Mouse (Mus musculus) T-helper 2 cell (primary cell): ENCODE data around the gene Ccnj.

Experiments used
- in situ Hi-C: fragments of 300-600 bp; cut with MboI, MseI; formaldehyde crosslinking; loops from one replicate; pipeline ENCODE4 v1.15.1; 2025; ENCODE audit warnings: high pct_unique_total_duplicates

Ccnj gene

GRCm38 (mm10) chr19:40830703-40831415, at the start of gene Ccnj:
Ccnj (plus strand) TSS chr19:40831279.
- in situ Hi-C loops = no loop called here

DNA sequence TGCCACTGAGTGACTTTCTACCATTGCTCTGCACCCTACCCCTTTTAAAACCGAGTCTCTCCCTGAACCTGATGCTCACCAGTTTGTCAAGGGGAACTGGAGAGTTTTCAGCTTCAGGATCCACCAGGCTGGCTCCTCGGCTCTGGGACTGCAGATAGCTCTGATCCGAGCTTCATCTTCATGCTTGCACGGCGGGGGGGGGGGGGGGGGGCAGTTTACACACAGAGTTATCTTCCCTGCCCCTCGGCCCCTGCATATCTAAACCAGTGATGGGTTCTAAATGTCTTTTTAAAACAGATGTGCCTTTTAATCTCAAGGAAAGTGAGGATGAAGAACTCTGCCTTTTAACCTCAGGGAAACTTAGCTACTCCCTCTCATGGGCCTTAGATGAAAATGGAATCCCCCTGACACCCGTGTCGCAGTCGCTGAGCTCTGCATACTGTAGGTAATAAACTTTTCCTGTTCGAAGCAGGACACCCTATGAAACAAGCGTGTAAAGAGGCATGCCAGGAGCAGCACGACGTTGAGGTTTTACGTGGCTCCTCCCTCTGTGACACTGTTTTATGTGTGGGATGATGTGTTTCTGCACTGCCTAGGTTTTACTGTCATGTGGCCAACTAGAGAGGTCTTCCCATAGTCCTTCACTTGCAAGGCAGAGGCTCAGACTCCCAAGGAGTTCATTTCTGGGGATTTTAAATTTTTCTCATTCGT, 42.9 kb upstream of the Ccnj start:
- in situ Hi-C loops = no loop called here

DNA sequence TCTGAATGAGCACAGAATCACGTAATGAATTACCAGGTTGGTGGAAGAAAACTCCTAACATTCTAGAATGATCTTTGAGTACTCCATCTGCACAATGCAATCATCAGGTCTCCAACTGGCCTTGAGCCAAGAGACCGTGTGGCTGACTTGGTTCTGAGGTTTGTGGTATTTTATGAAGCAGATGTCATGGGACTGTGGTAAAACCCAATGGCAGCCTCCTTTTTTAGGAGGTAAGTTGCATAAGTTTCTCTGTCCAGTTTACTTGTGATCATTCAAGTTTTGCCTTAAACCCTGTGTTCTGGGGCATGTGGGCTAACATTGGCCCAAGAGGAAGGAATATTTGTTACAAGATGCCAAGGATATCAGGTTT, 42.4 kb upstream of the Ccnj start:
- in situ Hi-C loops = no loop called here

- in situ Hi-C loops = no loop called here
Measured at GRCm38 (mm10) chr19:40805176-40805737, 25.8 kb upstream of the Ccnj start.

DNA sequence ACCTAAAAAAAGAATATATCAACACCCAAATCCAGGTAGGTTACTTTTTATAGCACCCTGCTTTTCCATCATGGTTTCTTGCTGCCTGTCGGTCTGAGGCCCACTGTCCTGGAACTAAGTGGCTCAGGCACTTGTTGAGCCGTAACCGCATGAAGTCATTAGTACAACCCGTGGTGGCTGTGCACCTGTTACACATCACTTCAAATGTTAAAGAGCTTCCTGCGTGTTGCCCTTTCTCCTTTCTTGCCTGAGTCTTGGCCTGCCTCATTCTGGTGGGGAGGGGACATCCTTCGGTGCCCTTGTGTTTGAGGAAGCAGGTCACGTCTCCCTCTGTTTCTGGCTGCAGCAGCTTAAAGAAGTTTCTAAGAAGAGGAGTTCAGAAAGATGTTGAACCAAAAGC, 21.2 kb upstream of the Ccnj start:
- in situ Hi-C loops = no loop called here

- in situ Hi-C loops = no loop called here
Measured at GRCm38 (mm10) chr19:40811840-40812239, 19.2 kb upstream of the Ccnj start.

GRCm38 (mm10) chr19:40812778-40813177, 18.3 kb upstream of the Ccnj start:
- in situ Hi-C loops = no loop called here

GRCm38 (mm10) chr19:40813385-40813784, 17.7 kb upstream of the Ccnj start:
- in situ Hi-C loops = no loop called here

- in situ Hi-C loops = no loop called here
Measured at GRCm38 (mm10) chr19:40815645-40816183, 15.4 kb upstream of the Ccnj start.

DNA sequence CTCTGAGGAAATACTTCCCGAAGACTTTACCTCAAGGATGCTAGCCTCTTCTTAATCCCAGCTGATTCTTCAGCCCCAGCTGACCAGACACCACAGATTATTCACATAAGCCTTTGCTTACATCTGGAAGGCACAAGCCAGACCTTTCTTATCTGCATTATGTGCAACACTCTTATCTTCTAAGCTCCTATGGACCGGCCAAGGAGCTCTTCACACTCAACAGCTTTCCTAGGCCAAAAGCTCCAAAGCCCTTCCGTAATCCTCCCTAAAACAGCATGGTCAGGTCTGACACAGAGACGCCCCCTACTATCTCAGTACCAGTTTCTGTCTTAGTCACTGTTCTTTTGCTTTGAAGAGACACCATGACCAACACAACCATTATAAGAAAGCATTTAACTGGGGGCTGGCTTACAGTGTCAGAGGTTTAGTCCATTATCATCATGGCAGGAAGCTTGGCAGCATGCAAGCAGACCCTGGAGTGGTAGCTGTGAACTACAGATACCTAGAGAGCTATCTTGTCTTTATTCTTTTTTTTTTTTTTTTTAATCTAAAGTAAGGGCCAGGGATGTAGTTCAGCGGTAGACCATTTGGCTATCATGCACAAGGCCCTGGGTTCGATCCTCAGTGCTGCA, 13.1 kb upstream of the Ccnj start:
- in situ Hi-C loops = no loop called here

GRCm38 (mm10) chr19:40818764-40819163, 12.3 kb upstream of the Ccnj start:
- in situ Hi-C loops = no loop called here

- in situ Hi-C loops = no loop called here
Measured at GRCm38 (mm10) chr19:40821306-40821825, 9.7 kb upstream of the Ccnj start.

DNA sequence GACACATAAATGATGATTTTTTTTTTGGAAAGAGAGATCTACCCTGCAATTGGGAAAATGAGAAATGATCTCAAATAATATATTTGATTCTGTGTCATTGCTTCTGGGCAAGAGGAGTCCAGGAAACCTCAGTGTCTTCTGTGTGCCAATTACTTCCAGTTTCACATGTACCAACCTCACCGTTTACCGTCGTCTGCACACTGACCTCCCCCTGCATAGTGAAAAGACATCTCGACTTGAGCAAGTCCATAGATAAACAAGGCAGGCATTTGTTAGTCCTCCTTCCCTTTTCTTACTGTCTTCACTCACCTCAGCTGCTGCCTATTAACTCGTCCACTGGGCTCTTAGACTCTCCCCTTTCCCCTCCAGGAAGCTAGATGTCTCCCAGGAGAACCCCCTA, 5.4 kb upstream of the Ccnj start:
- in situ Hi-C loops = loop anchor here (5.0 kb wide), 1 partner anchor 68 kb away; no protein-coding TSS in a partner anchor

DNA sequence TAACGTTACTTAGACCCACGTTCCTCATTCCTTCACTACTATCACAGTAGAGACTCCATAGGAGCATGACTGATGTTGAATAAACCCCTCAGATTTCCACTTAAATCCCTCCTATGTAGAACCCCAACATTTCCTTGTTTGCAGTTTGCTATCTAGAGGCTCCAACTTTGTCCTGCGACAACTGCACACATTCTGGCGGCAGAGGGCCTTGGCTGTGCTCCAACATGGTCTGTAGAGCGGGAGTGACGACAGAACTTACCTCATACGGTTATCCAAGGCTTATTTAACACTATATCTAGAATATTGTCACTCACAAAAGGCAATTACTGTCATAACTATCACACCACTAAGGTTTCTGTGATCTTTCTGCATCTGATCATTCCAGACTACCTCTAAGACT, 4.3 kb upstream of the Ccnj start:
- in situ Hi-C loops = loop anchor here (5.0 kb wide), 1 partner anchor 69 kb away; no protein-coding TSS in a partner anchor

DNA sequence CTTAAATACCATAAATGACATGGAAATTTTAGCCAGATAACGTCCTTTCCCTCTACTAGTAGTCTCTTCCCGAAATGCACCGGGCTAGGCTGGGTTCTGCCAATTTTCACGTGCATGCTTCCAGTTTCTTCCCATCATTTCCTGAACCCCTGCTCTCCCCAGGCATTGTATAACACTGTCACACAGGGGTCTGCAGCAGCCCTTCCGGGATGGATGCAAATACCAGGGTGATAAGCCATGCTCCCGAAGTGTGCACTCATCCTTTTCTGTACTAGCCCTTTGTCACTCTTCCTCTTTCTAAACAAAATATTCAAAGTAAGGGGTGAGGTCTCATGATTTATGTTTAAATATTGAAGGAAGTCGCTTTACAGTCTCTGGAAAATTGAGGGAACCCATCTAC, 881 bp upstream of the Ccnj start:
- in situ Hi-C loops = no loop called here

GRCm38 (mm10) chr19:40831416-40832201, 530 bp downstream of the Ccnj start:
- in situ Hi-C loops = no loop called here

- in situ Hi-C loops = no loop called here
Measured at GRCm38 (mm10) chr19:40832361-40832760, 1.3 kb downstream of the Ccnj start.

- in situ Hi-C loops = no loop called here
Measured at GRCm38 (mm10) chr19:40834436-40834835, 3.4 kb downstream of the Ccnj start.

DNA sequence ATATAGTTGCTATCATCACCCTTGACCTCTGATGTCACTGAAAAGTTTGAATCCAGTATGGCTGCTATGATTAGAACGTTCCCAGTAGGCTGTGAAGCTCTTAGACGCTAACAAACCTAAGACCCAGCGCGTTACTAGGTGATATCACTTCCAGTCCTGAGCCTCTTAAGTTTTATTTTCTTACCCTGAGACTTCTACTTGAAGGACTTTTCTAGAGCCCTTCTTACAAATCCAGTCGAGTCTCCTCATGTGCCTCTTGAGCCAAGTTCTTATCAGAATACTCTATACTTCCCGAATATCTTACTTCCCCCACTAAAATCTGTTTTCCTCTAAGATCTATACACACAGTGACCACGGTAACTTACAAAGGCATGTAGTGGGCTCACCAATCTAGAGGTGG, 7.1 kb downstream of the Ccnj start:
- in situ Hi-C loops = no loop called here

DNA sequence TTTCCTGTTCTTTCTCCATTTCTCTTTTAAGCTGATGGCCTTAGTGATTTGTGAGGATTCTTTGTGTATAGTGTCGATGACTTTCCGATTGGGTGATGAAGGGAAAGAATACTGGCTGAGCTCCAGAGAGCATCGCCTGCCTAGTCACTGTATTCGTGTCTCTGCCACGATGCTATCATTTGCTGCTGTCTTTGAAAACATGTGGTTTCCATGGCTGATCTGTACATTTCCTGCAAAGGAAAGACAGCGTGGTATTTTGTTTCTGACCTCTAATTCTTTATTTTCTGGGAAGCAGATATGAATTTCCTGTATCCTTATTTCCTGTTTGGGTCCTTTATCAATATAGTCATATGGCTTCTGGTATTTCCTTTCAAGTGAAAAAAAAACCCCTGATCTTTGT, 9.2 kb downstream of the Ccnj start:
- in situ Hi-C loops = no loop called here

- in situ Hi-C loops = no loop called here
Measured at GRCm38 (mm10) chr19:40841083-40841482, 10.0 kb downstream of the Ccnj start.
